Mouse (Mus musculus): ENCODE measurements around the gene Zmynd8. TPM values are rescaled to one million over a fixed set of nuclear protein-coding genes. Genes with fewer than 3 reads are reported as not detected.

Zmynd8 gene
- polyA plus RNA-seq, 1 experiment from 2014 or later: 21.9 TPM

DNA sequence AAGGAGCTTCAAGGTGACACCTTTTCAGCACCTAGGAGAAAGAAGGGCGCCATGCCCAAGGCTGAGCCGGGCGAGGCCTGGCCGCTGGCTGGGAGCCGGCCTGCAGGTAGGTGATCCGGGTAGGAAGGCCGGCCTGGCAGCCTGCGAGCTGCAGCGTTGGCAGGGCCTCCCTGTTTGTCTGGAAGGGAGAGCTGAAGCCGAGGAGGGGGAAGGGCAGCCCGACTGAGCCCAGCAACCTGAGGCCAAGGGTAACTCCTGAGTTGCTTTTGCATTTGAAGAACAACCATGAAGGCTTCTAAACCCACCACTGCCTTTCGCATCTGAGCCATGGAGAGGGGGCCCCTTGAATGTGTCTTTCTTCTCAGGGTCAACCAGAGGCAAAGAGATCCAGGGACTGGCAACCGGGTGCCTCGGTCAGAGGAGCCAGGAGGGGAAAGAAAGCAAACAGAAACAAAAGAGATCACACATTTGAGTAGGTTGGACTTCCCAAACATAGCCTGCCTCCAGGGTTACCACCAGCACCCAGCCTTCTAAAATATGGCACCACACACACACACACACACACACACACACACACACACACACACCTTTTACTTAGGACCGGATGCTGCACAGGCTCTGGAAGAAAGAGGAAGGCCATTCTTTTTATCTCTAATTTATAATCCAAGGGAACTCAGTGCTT is 18.2 kb downstream of the Zmynd8 start:
- peak; percentile 67 for DNase-seq
- 52% methylated on average over 15 of the region's 15 CpGs for WGBS (ENCODE audit: insufficient replicate concordance)
- Histone ChIP-seq H3K9me3 (ENCODE audit: low read length) (no peaks in the 10 kb centered on the region), H3K4me2 (ENCODE audit: low read depth, low read length) (peak overlapping the region; percentile 51), H3K27ac (ENCODE audit: low read depth) (peak overlapping the region; percentile 79), H3K4me1 (ENCODE audit: insufficient read depth) (peaks cover 87% of the 10 kb centered on the region), H3K9ac (replicated peaks) (peak overlapping the region; percentile 47), H3K4me3 (ENCODE audit: low read depth, low read length) (no peak overlapping the region), H3K27me3 (ENCODE audit: insufficient read depth, low read length) (no peaks in the 10 kb centered on the region), H3K36me3 (replicated peaks; ENCODE audit: insufficient read depth, low read length) (peaks cover 10% of the 10 kb centered on the region; the same call in 1 of the 2 replicates)
- ATAC-seq: no peak
- TF ChIP-seq EP300 (IDR thresholded peaks at IDR 0.05; ENCODE audit: low read depth): no peak
- TF ChIP-seq CTCF (IDR thresholded peaks at IDR 0.05; ENCODE audit: low read depth): no peak

GRCm38 (mm10) chr2:165879403-165880178 is 19.2 kb downstream of the Zmynd8 start:
- peak overlapping the region; percentile 79 for H3K27ac ChIP-seq (ENCODE audit: low read depth)
- 0 out of 2 replicates have a peak overlapping the region, but pooled peaks have one; percentile 47 for H3K9ac ChIP-seq (replicated peaks)
- H3K4me1 ChIP-seq (ENCODE audit: insufficient read depth): peaks cover 86% of the 10 kb centered on the region
- no peaks in the 10 kb centered on the region for H3K9me3 ChIP-seq (ENCODE audit: low read length)
- H3K27me3 ChIP-seq (ENCODE audit: insufficient read depth, low read length): no peaks in the 10 kb centered on the region
- H3K4me3 ChIP-seq (ENCODE audit: low read depth, low read length): no peak overlapping the region
- ATAC-seq (no peak), DNase-seq (no peak)
- peaks cover 18% of the 10 kb centered on the region for H3K36me3 ChIP-seq (replicated peaks; ENCODE audit: insufficient read depth, low read length)
- 53% methylated on average over 16 of the region's 16 CpGs for WGBS (ENCODE audit: insufficient replicate concordance)
- peak overlapping the region; percentile 51 for H3K4me2 ChIP-seq (ENCODE audit: low read depth, low read length)
- no peak for TF ChIP-seq EP300 (IDR thresholded peaks at IDR 0.05; ENCODE audit: low read depth)
- no peak for TF ChIP-seq CTCF (IDR thresholded peaks at IDR 0.05; ENCODE audit: low read depth)

GRCm38 (mm10) chr2:165878907-165879361 is 19.9 kb downstream of the Zmynd8 start:
- Histone ChIP-seq H3K27me3 (ENCODE audit: insufficient read depth, low read length) (no peaks in the 10 kb centered on the region), H3K4me2 (ENCODE audit: low read depth, low read length) (0 out of 2 replicates have a peak overlapping the region, but pooled peaks have one; percentile 51), H3K9ac (replicated peaks) (no peak overlapping the region), H3K4me1 (ENCODE audit: insufficient read depth) (peaks cover 87% of the 10 kb centered on the region), H3K27ac (ENCODE audit: low read depth) (peak overlapping the region; percentile 79; the same call in 1 of the 2 replicates), H3K4me3 (ENCODE audit: low read depth, low read length) (no peak overlapping the region), H3K36me3 (replicated peaks; ENCODE audit: insufficient read depth, low read length) (peaks cover 20% of the 10 kb centered on the region), H3K9me3 (ENCODE audit: low read length) (no peaks in the 10 kb centered on the region)
- TF ChIP-seq CTCF (IDR thresholded peaks at IDR 0.05; ENCODE audit: low read depth) (no peak), EP300 (IDR thresholded peaks at IDR 0.05; ENCODE audit: low read depth) (no peak)
- ATAC-seq: no peak
- WGBS (ENCODE audit: insufficient replicate concordance): 65% methylated on average over 8 of the region's 8 CpGs
- DNase-seq: no peak

DNA sequence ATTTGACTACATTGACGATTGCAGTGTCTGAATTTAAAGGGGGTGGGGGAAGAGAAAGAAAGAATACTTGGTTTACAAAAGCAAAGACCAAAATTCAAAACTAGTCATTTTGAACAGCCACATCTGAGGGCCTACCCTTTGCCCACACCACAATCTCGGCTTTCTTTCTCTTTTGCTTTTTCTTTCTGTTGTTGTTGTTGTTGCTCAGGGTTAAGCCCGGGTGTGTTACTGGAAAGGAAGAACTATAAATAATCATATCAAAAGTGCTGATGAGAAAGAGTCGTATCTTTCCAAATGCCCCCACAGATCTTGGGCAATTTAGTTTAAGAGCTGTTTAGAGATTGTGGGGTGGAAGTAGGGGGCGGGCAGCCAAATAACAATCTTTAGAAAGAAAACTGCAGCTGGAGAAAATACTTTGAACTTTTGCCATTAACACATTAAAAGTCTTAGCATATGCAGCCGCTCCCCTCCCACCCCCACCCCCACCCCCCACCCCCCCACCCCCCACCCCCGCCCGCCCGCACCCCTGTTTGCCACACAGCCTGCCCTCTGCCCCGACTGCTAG is 20.7 kb downstream of the Zmynd8 start:
- Histone ChIP-seq H3K4me3 (ENCODE audit: low read depth, low read length) (no peak overlapping the region), H3K4me1 (ENCODE audit: insufficient read depth) (peaks cover 87% of the 10 kb centered on the region), H3K9me3 (ENCODE audit: low read length) (no peaks in the 10 kb centered on the region), H3K27me3 (ENCODE audit: insufficient read depth, low read length) (no peaks in the 10 kb centered on the region), H3K4me2 (ENCODE audit: low read depth, low read length) (no peak overlapping the region), H3K27ac (ENCODE audit: low read depth) (peak overlapping the region; percentile 79), H3K36me3 (replicated peaks; ENCODE audit: insufficient read depth, low read length) (peaks cover 28% of the 10 kb centered on the region), H3K9ac (replicated peaks) (no peak overlapping the region; the same call in 1 of the 2 replicates)
- 27% methylated on average over 10 of the region's 10 CpGs for WGBS (ENCODE audit: insufficient replicate concordance)
- DNase-seq: no peak
- no peak for ATAC-seq
- TF ChIP-seq EP300 (IDR thresholded peaks at IDR 0.05; ENCODE audit: low read depth) (no peak), CTCF (IDR thresholded peaks at IDR 0.05; ENCODE audit: low read depth) (no peak)

DNA sequence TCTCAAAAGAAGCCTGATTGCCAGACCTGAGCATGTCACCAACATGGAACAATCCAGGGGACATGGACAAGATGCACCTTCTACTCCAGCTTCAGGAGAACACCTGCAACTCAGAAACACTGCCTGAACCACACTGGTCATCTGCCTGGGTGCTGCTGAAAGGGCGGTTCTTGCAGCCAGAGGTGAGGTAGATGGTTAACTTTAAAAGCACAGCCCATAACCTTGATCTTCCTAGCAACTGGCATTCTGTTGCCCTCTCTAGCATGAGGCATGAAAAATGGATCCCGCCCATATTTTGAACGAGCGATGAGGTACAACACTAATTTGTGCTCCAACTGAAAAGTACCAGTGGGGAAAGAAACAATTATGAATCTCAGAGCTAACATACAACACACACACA is 21.6 kb downstream of the Zmynd8 start:
- H3K9me3 ChIP-seq (ENCODE audit: low read length): no peaks in the 10 kb centered on the region
- H3K27me3 ChIP-seq (ENCODE audit: insufficient read depth, low read length): no peaks in the 10 kb centered on the region
- no peak for ATAC-seq
- TF ChIP-seq CTCF (IDR thresholded peaks at IDR 0.05; ENCODE audit: low read depth): no peak
- no peak for TF ChIP-seq EP300 (IDR thresholded peaks at IDR 0.05; ENCODE audit: low read depth)
- H3K4me1 ChIP-seq (ENCODE audit: insufficient read depth): peaks cover 82% of the 10 kb centered on the region
- DNase-seq: no peak
- H3K27ac ChIP-seq (ENCODE audit: low read depth): 0 out of 2 replicates have a peak overlapping the region, but pooled peaks have one; percentile 34
- 65% methylated on average over 4 of the region's 4 CpGs for WGBS (ENCODE audit: insufficient replicate concordance)
- no peak overlapping the region for H3K9ac ChIP-seq (replicated peaks)
- H3K4me3 ChIP-seq (ENCODE audit: low read depth, low read length): no peak overlapping the region
- H3K4me2 ChIP-seq (ENCODE audit: low read depth, low read length): no peak overlapping the region
- peaks cover 32% of the 10 kb centered on the region for H3K36me3 ChIP-seq (replicated peaks; ENCODE audit: insufficient read depth, low read length)

Data from liver, postnatal 0 days (tissue).